Mouse (Mus musculus): ENCODE measurements around the gene Sdhaf3.

The Sdhaf3 gene

GRCm38 (mm10) chr6:7068782-7069181 lies 113.0 kb downstream of the Sdhaf3 start:
- peak; percentile 30 for DNase-seq (ENCODE audit: low read depth, low spot score)

DNA sequence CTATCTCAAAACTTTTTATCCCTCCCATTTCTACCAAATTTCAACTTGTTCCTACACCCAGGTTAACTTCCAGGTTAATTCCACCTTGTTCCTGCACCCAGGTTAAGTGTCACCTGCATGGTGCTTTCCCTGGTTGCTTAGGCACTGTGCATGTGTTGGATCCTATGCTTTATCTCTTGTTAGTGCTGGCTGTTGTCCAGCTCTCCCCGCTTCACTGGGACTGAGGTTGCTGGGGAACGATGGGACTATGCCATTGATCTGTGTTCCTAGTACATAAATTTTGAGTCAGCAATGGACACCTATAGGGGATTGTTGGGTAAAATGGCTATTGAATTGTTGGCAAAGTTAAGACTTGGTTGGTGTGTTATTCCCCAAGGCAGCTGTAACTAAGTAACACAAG lies 113.7 kb downstream of the Sdhaf3 start:
- no peak for DNase-seq (ENCODE audit: low read depth, low spot score)

DNA sequence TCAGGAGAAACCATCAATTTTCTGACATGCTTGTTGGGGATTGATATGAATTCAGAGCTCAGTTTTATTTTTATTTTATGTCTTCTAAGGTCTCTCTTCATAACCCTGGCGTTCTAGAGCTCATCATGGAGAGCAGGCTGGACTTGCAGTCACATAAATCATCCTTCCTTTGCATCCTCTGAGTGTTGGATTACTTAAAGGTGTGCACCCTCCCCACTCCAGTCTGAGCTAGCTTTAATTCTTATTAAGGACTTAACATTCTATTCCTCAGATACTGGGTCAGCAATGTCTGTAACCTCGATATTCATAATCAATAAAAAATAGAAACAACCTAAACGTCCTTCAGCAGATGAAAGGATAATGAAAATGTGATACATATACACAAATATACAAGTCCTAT lies 126.2 kb downstream of the Sdhaf3 start:
- DNase-seq (ENCODE audit: low read depth, low spot score): no peak

DNA sequence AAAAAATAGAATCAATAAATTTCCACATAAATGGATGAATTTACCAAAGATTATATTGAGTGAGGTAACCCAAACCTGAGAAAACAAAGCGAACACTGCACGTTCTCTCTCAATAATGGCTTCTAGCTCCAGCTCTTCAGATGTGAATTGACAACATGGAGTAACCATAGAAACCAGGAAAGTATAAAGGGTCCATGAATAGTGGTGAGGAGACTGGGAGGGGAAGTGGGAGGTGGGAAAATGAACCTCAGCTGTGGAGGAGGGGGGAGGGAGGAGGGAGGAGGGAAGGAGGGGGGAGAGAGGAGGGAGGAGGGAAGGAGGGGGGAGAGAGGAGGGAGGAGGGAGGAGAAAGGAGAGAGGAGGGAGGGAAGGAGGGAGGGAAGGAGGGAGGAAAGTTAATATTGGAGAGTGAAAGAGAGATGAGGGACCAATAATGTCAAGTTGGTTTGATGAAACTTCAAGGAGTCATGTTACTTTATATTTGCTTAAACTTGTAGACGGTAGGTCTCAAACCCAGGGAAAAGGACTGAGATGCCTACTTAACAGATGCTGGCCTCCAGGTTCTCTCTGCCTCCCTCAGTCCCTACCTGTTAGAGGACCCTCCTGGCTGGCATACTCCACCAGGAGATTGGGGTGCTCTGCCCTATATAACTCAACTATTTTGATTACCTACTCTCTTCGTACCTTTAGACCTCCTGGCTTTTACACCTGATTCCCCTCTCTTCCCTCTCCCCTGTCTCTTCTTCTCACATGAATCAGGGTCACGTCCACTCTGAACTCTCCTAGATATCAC lies 126.9 kb downstream of the Sdhaf3 start:
- peak; percentile 30 for DNase-seq (ENCODE audit: low read depth, low spot score)

- no peak for DNase-seq (ENCODE audit: low read depth, low spot score)
These were observed 127.9 kb downstream of the Sdhaf3 start for GRCm38 (mm10) chr6:7083661-7084060.

DNA sequence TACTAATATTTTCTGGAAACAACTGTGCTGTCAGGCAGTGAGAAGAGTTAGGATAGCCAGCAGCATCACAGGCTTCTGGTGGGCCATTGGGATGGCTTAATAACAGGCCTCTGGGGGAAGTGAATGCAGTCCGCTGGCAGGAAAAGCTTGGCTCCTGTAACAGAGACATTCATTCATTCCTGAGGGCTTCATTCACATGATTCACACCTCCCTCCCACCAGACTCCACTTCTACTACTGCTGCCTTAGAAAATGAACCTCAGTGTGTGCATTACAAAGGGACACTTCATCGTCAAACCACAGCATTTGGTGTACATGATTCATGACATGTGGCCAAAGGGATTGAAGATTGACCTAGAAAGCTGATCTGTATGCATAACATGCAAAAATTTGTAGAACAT lies 128.6 kb downstream of the Sdhaf3 start:
- no peak for DNase-seq (ENCODE audit: low read depth, low spot score)

DNA sequence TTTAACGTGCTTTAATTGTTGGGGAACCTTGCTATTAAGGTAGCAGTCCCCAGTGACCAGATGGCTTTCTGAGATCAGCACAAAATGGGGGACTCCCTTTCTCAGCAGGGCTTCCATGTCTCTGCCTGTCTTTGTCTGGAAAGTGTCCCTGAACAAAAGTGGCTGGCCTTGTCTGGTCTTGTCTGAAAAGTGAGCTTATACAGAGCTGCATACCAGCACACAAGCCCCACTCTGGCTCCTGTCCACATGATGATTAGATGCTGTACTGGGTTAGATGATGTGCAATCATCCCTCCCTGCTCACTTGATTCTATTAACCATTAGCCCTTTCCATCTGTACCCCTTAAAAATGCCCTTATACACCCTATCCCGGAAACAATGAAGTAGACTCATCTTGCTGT lies 129.7 kb downstream of the Sdhaf3 start:
- no peak for DNase-seq (ENCODE audit: low read depth, low spot score)

DNA sequence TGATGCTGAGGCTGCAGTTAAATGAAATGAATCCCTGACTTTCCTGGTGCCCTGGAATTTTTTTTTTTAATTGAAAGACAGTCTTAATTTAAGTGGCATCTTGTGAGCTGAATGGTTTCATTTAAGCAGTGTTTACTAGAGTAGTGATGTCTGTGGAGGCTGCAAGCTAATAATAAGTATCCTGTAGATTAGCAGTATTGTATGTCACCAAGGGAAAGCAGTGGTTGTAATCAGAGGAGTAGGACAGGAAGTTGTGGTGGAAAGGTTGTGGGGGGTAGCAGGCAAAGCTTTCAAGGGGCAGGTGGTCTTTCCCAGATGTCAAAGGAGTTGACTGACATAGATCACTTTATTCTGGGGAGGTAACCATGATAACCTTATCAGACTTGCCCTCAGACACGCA lies 136.3 kb downstream of the Sdhaf3 start:
- DNase-seq (ENCODE audit: low read depth, low spot score): no peak

Measured in mesoderm, embryonic 11.5 days (tissue).